Mouse (Mus musculus): ENCODE measurements around the gene Cdh13. TPM values are rescaled to one million over a fixed set of nuclear protein-coding genes. Genes with fewer than 3 reads are reported as not detected.

Gene Cdh13
- polyA plus RNA-seq, 1 experiment from 2014 or later = 1.5 TPM

- peaks cover 64% of the 10 kb centered on the region for H3K27me3 ChIP-seq (replicated peaks)
- no peak for ATAC-seq
- H3K4me3 ChIP-seq = peak overlapping the region; percentile 33
- H3K9ac ChIP-seq = no peak overlapping the region
- peak overlapping the region; percentile 49 for H3K4me2 ChIP-seq
- no peaks in the 10 kb centered on the region for H3K4me1 ChIP-seq
- no peaks in the 10 kb centered on the region for H3K36me3 ChIP-seq
- H3K9me3 ChIP-seq (replicated peaks) = no peaks in the 10 kb centered on the region
- WGBS (ENCODE audit: insufficient replicate concordance) = 4% methylated on average over 30 of the region's 46 CpGs
- no peak overlapping the region for H3K27ac ChIP-seq
These were observed 838 bp downstream of the Cdh13 start for GRCm38 (mm10) chr8:118284112-118285029.

GRCm38 (mm10) chr8:118285596-118286281 is 2.2 kb downstream of the Cdh13 start:
- Histone ChIP-seq H3K4me1 (no peaks in the 10 kb centered on the region), H3K36me3 (no peaks in the 10 kb centered on the region), H3K9ac (no peak overlapping the region), H3K4me3 (no peak overlapping the region), H3K27me3 (replicated peaks) (peaks cover 64% of the 10 kb centered on the region), H3K27ac (no peak overlapping the region), H3K4me2 (no peak overlapping the region), H3K9me3 (replicated peaks) (no peaks in the 10 kb centered on the region)
- WGBS (ENCODE audit: insufficient replicate concordance) = 19% methylated on average over 10 of the region's 10 CpGs
- ATAC-seq = no peak

GRCm38 (mm10) chr8:118286282-118287180 is 3.0 kb downstream of the Cdh13 start:
- no peaks in the 10 kb centered on the region for H3K4me1 ChIP-seq
- 20% methylated on average over 10 of the region's 10 CpGs for WGBS (ENCODE audit: insufficient replicate concordance)
- H3K9me3 ChIP-seq (replicated peaks) = no peaks in the 10 kb centered on the region
- no peaks in the 10 kb centered on the region for H3K36me3 ChIP-seq
- H3K27ac ChIP-seq = no peak overlapping the region
- H3K4me2 ChIP-seq = no peak overlapping the region
- H3K9ac ChIP-seq = no peak overlapping the region
- ATAC-seq = no peak
- no peak overlapping the region for H3K4me3 ChIP-seq
- peaks cover 64% of the 10 kb centered on the region for H3K27me3 ChIP-seq (replicated peaks)

- 30% methylated on average over 9 of the region's 9 CpGs for WGBS (ENCODE audit: insufficient replicate concordance)
- H3K27me3 ChIP-seq (replicated peaks) = peaks cover 56% of the 10 kb centered on the region
- no peak overlapping the region for H3K4me2 ChIP-seq
- H3K4me1 ChIP-seq = no peaks in the 10 kb centered on the region
- no peak overlapping the region for H3K4me3 ChIP-seq
- ATAC-seq = no peak
- H3K9me3 ChIP-seq (replicated peaks) = no peaks in the 10 kb centered on the region
- no peak overlapping the region for H3K27ac ChIP-seq
- H3K9ac ChIP-seq = no peak overlapping the region
- H3K36me3 ChIP-seq = no peaks in the 10 kb centered on the region
These were observed 4.0 kb downstream of the Cdh13 start for GRCm38 (mm10) chr8:118287496-118287895.

GRCm38 (mm10) chr8:118288259-118288952 is 4.9 kb downstream of the Cdh13 start:
- H3K27me3 ChIP-seq (replicated peaks) = peaks cover 47% of the 10 kb centered on the region
- no peaks in the 10 kb centered on the region for H3K4me1 ChIP-seq
- no peak for ATAC-seq

GRCm38 (mm10) chr8:118289091-118289490 is 5.6 kb downstream of the Cdh13 start:
- H3K27ac ChIP-seq = no peak overlapping the region
- H3K4me2 ChIP-seq = no peak overlapping the region
- no peak; the same call in 1 of the 2 replicates for ATAC-seq
- H3K9me3 ChIP-seq (replicated peaks) = 0 out of 2 replicates have a peak, but pooled peaks cover 5% of the 10 kb centered on the region
- peaks cover 40% of the 10 kb centered on the region for H3K27me3 ChIP-seq (replicated peaks)
- no peaks in the 10 kb centered on the region for H3K36me3 ChIP-seq
- no peaks in the 10 kb centered on the region for H3K4me1 ChIP-seq
- WGBS (ENCODE audit: insufficient replicate concordance) = 72% methylated on average over 4 of the region's 4 CpGs
- H3K4me3 ChIP-seq = no peak overlapping the region
- no peak overlapping the region for H3K9ac ChIP-seq

More at GRCm38 (mm10) chr8:118288259-118288952, 4.9 kb downstream of the Cdh13 start:
- H3K36me3 ChIP-seq = no peaks in the 10 kb centered on the region
- H3K27ac ChIP-seq = no peak overlapping the region
- no peak overlapping the region for H3K4me2 ChIP-seq
- H3K4me3 ChIP-seq = no peak overlapping the region
- WGBS (ENCODE audit: insufficient replicate concordance) = 54% methylated on average over 8 of the region's 8 CpGs
- no peak overlapping the region for H3K9ac ChIP-seq
- H3K9me3 ChIP-seq (replicated peaks) = no peaks in the 10 kb centered on the region

GRCm38 (mm10) chr8:118289525-118289924 is 6.0 kb downstream of the Cdh13 start:
- Histone ChIP-seq H3K9ac (no peak overlapping the region), H3K4me3 (no peak overlapping the region), H3K36me3 (no peaks in the 10 kb centered on the region), H3K27ac (no peak overlapping the region), H3K27me3 (replicated peaks) (peaks cover 36% of the 10 kb centered on the region), H3K4me1 (no peaks in the 10 kb centered on the region), H3K9me3 (replicated peaks) (0 out of 2 replicates have a peak, but pooled peaks cover 5% of the 10 kb centered on the region), H3K4me2 (no peak overlapping the region)
- ATAC-seq = no peak
- 60% methylated on average over 7 of the region's 7 CpGs for WGBS (ENCODE audit: insufficient replicate concordance)

- no peaks in the 10 kb centered on the region for H3K4me1 ChIP-seq
- 59% methylated on average over 6 of the region's 6 CpGs for WGBS (ENCODE audit: insufficient replicate concordance)
- no peak overlapping the region for H3K27ac ChIP-seq
- no peak overlapping the region for H3K4me2 ChIP-seq
- no peak overlapping the region for H3K9ac ChIP-seq
- H3K9me3 ChIP-seq (replicated peaks) = 0 out of 2 replicates have a peak, but pooled peaks cover 5% of the 10 kb centered on the region
- peaks cover 28% of the 10 kb centered on the region for H3K27me3 ChIP-seq (replicated peaks)
- ATAC-seq = no peak
- no peaks in the 10 kb centered on the region for H3K36me3 ChIP-seq
- no peak overlapping the region for H3K4me3 ChIP-seq
These were observed 6.7 kb downstream of the Cdh13 start for GRCm38 (mm10) chr8:118290266-118290665.

GRCm38 (mm10) chr8:118296477-118296876 is 12.9 kb downstream of the Cdh13 start:
- H3K9me3 ChIP-seq (replicated peaks) = peaks cover 9% of the 10 kb centered on the region; the same call in 1 of the 2 replicates
- H3K4me2 ChIP-seq = no peak overlapping the region
- no peaks in the 10 kb centered on the region for H3K4me1 ChIP-seq
- no peak overlapping the region for H3K4me3 ChIP-seq
- no peak overlapping the region for H3K9ac ChIP-seq
- H3K36me3 ChIP-seq = no peaks in the 10 kb centered on the region
- no peak for ATAC-seq
- WGBS (ENCODE audit: insufficient replicate concordance) = 87% methylated on average over 5 of the region's 5 CpGs
- no peaks in the 10 kb centered on the region for H3K27me3 ChIP-seq (replicated peaks)
- no peak overlapping the region for H3K27ac ChIP-seq

GRCm38 (mm10) chr8:118306957-118307356 is 23.4 kb downstream of the Cdh13 start:
- no peaks in the 10 kb centered on the region for H3K9me3 ChIP-seq (replicated peaks)
- H3K4me3 ChIP-seq = no peak overlapping the region
- no peaks in the 10 kb centered on the region for H3K4me1 ChIP-seq
- H3K27ac ChIP-seq = no peak overlapping the region
- ATAC-seq = no peak
- no peaks in the 10 kb centered on the region for H3K27me3 ChIP-seq (replicated peaks)
- 81% methylated on average over 10 of the region's 10 CpGs for WGBS (ENCODE audit: insufficient replicate concordance)
- H3K36me3 ChIP-seq = no peaks in the 10 kb centered on the region
- no peak overlapping the region for H3K4me2 ChIP-seq
- H3K9ac ChIP-seq = no peak overlapping the region

GRCm38 (mm10) chr8:118309106-118309505 is 25.6 kb downstream of the Cdh13 start:
- no peak overlapping the region for H3K4me2 ChIP-seq
- ATAC-seq = no peak
- 61% methylated on average over 3 of the region's 3 CpGs for WGBS (ENCODE audit: insufficient replicate concordance)

More at GRCm38 (mm10) chr8:118309106-118309505, 25.6 kb downstream of the Cdh13 start:
- Histone ChIP-seq H3K9ac (no peak overlapping the region), H3K4me1 (no peaks in the 10 kb centered on the region), H3K27ac (no peak overlapping the region), H3K4me3 (no peak overlapping the region), H3K36me3 (no peaks in the 10 kb centered on the region), H3K27me3 (replicated peaks) (no peaks in the 10 kb centered on the region), H3K9me3 (replicated peaks) (no peaks in the 10 kb centered on the region)

Data from liver, embryonic 12.5 days (tissue).